Mouse (Mus musculus): ENCODE data around the gene Masp1.

The Masp1 gene

DNA sequence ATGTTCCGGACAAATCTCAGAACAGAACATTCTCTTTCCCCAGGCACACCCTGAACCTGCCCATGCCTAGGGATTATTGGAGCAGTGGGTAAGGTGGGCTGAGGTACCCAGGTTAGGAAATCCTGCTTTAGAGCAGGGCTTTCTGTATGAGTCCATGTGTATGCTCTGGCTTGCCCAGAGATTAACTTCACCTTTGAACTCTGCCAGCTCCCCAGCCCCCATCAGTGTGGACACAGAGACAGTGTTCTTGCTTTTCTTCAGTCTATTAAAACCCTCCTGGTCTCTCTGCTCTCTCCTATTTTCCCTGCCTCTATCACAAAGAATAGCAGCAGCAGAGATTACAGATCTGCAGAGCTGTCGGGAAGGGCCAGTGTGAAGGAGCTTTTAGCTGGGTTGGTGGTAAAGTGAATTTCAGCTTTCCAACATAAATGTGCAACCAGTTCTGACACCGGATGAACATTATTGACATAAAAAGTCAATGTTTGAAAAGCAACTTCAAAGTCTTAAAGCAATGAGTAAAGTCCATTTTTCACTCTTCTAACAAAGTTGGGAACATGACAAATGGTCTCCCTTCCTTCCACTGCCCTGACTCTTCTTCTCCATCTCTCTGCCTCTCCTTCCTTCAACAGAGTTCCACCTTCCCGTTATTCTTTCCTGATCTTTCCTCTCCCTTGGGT is 56.8 kb downstream of the Masp1 start:
- DNase-seq (ENCODE audit: low read depth, low spot score) = no peak

- no peak for DNase-seq (ENCODE audit: low read depth, low spot score)
Observed at GRCm38 (mm10) chr16:23458906-23459588, 61.6 kb downstream of the Masp1 start.

GRCm38 (mm10) chr16:23457338-23457737 is 63.3 kb downstream of the Masp1 start:
- DNase-seq (ENCODE audit: low read depth, low spot score) = no peak

DNA sequence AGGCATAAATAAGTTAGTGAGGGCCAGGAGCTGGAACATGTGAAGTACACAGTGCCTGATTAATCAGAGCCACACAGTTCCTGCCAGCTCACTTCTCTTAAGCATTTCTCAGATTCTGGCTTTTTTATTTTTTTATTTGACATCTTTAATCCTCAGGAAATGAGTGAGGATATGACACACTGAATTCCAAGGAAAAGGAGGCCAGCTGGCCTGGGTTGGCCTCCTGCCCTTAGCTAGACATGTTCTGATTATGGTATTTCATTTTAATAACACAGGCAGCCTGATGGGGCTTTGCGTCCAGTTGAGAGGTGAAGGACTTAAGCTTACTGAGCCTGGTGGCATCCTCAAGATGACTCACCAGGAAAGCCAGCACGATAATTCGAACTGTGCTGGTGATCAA is 64.1 kb downstream of the Masp1 start:
- no peak for DNase-seq (ENCODE audit: low read depth, low spot score)

DNA sequence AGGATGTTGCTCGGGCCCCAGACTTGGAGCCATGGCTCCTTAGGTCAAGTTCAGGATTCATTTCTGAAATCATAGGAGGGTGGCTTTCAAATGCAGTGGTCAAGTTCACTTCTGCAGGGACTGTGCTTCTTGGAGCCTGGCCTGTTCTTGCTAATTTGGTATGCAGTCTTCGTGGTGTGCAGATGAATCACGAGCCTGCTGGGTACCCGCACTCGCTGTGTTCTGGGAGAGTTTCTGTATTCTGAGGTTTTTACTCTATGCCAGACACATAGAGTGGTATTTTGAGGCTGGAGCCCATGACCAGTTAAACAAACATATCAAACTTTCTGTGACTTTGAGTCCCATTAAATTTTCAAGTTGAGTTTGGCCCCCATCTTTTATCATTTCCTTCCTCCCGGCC is 66.2 kb downstream of the Masp1 start:
- DNase-seq (ENCODE audit: low read depth, low spot score) = no peak

GRCm38 (mm10) chr16:23452476-23452875 is 68.1 kb downstream of the Masp1 start:
- no peak for DNase-seq (ENCODE audit: low read depth, low spot score)

DNA sequence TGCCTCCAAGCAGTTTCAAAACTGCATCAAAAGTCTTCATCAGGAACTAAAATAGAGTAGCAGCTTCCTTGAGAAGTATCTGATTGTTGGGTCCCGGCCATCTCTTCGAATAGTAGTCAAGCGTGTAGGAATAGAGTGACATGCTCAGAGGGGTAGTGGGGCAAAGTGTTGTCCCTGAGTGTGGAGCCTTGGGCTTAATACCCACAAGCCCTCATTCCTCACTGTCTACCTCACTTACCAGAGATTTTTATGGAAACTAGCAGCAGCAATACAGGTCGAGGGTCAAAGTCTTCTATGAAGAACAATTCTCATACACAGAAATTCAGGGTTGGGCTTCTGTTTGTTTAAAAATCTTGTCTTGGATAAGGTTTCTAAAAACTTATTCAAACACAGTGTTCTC is 69.8 kb downstream of the Masp1 start:
- no peak for DNase-seq (ENCODE audit: low read depth, low spot score)

- DNase-seq (ENCODE audit: low read depth, low spot score) = no peak
Observed at GRCm38 (mm10) chr16:23449946-23450345, 70.7 kb downstream of the Masp1 start.

- no peak for DNase-seq (ENCODE audit: low read depth, low spot score)
Observed at GRCm38 (mm10) chr16:23444231-23444630, 76.4 kb downstream of the Masp1 start.

DNA sequence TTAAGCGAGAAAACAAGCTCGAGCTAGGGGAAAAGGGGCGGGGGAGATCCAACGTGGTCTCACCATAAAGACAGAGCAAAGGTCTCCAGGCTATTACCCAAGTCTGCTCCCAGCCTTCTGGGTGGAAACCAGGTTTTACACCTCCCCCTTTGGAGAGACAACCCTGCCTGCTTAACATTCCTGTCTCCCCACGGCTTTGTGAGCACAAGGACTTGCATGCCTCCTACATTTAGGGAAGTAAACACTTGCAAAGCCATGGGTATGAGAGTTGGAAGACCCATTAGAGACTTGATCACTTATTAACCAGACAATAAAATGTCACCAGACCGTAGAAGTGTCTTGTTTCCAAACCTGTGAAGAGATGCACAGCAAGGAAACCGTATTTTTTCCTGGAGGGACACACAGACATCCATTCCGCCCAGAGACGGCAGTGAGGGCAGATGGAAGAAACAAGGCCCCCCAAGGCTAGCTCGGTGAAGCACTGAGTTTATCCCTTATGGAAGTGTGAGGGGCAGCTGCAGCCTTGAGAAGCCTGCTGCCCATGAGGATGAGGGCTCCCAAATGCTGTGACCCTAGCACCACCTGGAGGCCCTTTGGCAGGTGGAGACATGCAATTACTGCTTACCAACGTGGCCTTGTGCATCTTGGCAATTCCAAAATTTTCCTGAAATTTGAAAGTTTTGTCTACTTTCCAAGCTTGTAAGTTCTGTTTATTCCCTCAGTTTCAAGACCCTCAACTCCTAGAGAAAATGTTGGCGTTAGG is 83.0 kb downstream of the Masp1 start:
- no peak for DNase-seq (ENCODE audit: low read depth, low spot score)

GRCm38 (mm10) chr16:23429991-23430390 is 90.6 kb downstream of the Masp1 start:
- no peak for DNase-seq (ENCODE audit: low read depth, low spot score)

DNA sequence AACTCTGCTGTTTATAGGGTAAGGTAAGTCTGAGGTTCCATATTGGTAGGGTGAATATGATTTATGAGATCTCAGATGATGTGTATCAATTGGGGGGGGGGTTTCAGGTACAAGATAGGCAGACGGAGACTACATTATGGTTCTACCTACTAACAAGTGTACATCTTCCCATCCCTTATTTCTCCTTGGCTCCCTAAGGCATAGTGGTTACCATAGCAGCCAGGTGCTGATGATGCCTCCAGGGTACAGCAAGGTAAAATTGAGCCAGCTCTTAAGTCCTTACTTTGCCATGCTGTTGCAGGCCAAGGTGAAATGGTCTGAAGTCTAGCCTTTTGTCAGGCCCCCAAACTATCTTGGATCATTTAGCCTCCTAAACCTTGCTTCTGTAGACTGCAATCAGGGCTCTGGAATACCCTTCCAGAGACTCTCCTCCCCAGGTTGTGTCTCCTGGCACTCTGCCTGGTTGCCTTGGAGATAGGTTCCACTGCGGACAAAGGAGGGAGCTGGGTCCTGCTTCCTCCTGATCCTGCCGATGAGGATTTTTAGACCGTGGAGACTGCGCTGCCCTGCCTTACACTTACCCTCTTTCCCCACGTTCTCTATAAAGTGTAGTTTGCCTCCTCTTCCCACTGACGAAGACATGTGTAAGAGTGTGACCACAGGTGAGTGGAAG is 91.8 kb downstream of the Masp1 start, which contains the start of gene Rtp1:
TSS of gene Rtp1 (plus strand) at position 487 of the 673 bp plus-strand sequence.
- DNase-seq (ENCODE audit: low read depth, low spot score) = no peak

DNA sequence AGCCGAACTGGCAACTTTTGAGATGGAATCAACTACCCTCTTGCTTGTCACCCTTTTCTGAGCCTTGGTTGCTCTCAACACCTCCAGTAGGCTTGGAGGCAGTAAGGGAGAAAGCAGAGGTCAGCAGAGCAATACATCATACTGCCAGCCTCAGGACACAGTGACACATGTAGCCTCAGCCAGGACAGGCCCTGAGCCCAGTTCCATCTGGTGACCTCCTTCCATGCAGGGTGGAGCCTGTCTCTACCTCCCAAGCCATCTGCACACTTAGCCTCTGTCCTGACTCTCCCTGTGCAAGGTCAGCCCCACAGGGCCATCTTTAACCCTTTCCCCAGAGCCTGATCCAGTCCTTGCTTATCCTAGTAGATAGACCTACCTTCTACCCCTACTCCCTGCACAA is 92.9 kb downstream of the Masp1 start:
- DNase-seq (ENCODE audit: low read depth, low spot score) = no peak

GRCm38 (mm10) chr16:23423825-23424224 is 96.8 kb downstream of the Masp1 start:
- no peak for DNase-seq (ENCODE audit: low read depth, low spot score)

GRCm38 (mm10) chr16:23419565-23420085 is 101.0 kb downstream of the Masp1 start:
- DNase-seq (ENCODE audit: low read depth, low spot score) = no peak

DNA sequence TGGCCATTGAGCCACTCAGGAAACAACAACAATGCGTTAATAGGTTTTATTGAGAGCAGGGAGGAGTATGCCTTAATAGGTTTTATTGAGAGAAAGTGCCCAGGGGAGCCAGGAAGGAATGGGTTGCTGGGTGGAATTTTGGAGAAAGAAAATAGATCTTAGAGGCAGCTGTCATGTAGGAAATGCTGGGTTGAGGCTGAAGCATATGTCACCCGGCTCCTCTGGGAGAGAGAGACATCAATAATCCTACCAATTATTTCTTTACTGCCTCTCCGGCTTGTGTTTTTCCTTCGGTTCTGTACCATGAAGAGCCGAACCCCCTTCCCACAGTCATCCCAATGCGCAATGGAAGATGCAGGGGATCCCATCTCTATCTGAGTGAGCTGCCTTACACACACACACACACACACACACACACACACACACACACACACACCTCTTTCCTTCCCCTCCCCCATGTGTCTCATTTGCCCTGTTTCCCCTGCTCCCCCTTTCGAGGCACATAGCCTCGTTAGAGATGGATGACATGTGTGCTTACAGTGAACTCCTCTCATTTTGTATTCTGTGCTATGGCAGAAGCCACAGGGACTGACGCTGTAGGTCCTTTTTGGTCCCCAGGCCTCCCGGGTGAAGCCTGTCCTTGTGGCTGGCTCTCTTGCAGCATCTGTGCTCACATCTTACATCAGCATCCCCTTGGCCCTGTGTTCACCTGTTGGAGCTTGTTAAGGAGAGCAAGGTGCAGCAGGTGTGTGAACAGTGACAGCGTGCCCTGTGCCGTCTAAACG is 103.0 kb downstream of the Masp1 start:
- DNase-seq (ENCODE audit: low read depth, low spot score) = no peak

DNA sequence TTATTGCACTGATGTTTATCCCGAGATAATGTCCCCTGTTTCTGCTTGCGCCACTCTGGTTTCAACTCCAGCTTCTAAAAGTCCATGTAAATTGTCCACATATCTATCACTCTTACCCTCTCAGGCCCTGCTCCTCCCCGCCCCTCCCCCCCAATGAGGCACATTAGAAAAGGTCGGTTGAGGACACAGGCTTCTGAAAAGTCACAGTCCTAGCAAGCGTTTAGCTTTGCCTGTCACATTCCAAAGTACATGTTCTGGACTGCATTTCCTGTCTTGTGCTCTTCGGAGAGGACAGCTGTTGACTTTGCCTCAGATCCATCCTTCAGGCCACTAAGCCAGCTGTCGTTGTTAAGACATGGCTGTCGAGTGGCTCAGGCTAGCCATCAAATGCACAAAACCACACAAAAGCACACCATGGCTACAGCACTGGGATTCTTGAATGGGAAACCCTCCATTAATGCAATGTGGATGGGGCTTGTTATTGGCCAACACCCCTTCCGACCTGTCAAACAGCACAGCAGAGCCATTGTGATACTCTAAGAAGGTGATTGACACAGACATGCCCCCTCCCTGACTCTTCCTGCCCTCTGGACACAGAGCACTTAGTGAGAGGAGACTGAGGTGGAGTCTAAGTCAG is 103.8 kb downstream of the Masp1 start:
- no peak for DNase-seq (ENCODE audit: low read depth, low spot score)

GRCm38 (mm10) chr16:23416261-23416656 is 104.4 kb downstream of the Masp1 start:
- no peak for DNase-seq (ENCODE audit: low read depth, low spot score)

GRCm38 (mm10) chr16:23412930-23413329 is 107.7 kb downstream of the Masp1 start:
- DNase-seq (ENCODE audit: low read depth, low spot score) = no peak

- DNase-seq (ENCODE audit: low read depth, low spot score) = peak; percentile 8
Observed at GRCm38 (mm10) chr16:23403008-23403755, 117.4 kb downstream of the Masp1 start.

Data from c-Kit-negative CD71-positive TER-119-positive erythroid progenitor cells, embryonic 14.5 days (primary cell).